Mouse (Mus musculus) gastrocnemius, postnatal 4 days (tissue): ENCODE data around the gene Sptlc3. TPM values are rescaled to one million over a fixed set of nuclear protein-coding genes. Genes with fewer than 3 reads are reported as not detected.

Experiments
- DNase-seq, 2 experiments: peaks; one replicate each; pipeline ENCODE4 v3.0.0; 2021 to 2022; ENCODE audit warnings: low spot score in 2 of 2, mixed read lengths in 2 of 2
- long read RNA-seq, 2 experiments: library from polyadenylated mRNA; stranded (forward); transcript quantifications; one replicate each; pipeline ENCODE4 v2.0.0; 2021
- total RNA-seq, 2 experiments: library from RNA; stranded (reverse); gene quantifications; 2 replicates each; pipeline ENCODE4 v1.2.3; 2021

The Sptlc3 gene
- total RNA-seq, result not detected
- long read RNA-seq, experiment 1, partial matches to known transcripts, result 0 of 1 reads
- long read RNA-seq, experiment 1, other reads (novel, unspliced or antisense), result 0 of 1 reads
- long read RNA-seq, experiment 2, result 0 reads

- DNase-seq, result no peak
Measured at GRCm38 (mm10) chr2:139493836-139494235, at the start of gene Sptlc3. TSS of gene Sptlc3 (plus strand) at chr2:139493913.

GRCm38 (mm10) chr2:139467726-139468125 lies 26.0 kb upstream of the Sptlc3 start:
- no peak for DNase-seq

DNA sequence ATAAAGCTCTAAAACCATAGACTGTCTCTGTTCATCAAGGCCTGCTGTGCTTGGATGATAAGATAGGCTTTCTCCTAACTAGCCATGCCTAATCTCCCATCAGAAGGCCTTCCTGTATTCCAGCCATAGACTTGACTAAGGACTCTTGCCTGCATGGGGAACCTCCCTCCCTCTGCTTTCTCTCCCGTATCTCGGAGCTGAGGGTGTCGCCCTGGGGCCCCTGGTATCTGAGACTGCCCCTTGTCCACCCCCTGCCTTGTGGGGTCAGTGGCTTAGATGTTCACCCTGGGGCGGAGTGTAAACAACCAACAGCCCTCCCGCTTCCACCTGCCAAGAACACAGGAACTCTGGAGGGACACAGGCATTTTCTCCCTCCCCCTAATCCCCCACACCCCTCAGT lies 5.0 kb upstream of the Sptlc3 start:
- DNase-seq, result no peak

DNA sequence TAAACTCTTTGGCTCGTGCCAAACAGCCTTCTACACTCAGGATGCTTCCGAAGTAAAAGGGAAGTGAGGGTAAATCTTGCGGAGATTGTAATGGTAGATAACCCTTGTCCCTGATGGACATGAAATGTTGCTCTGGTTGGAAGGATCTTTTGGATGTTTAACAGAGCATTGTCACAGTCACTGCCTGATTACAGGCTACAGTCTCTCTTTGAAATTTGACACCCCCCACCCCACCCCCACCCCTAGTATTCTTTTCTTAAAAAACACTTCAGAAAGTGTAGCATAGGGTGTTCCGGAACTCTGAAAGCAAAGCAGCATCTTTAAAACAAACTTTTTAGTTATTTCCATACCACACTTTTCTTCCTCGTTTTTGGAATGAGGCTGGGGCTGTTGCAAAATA lies 916 bp downstream of the Sptlc3 start:
- DNase-seq, result no peak

GRCm38 (mm10) chr2:139561966-139562505 lies 68.3 kb downstream of the Sptlc3 start:
- DNase-seq, result no peak

DNA sequence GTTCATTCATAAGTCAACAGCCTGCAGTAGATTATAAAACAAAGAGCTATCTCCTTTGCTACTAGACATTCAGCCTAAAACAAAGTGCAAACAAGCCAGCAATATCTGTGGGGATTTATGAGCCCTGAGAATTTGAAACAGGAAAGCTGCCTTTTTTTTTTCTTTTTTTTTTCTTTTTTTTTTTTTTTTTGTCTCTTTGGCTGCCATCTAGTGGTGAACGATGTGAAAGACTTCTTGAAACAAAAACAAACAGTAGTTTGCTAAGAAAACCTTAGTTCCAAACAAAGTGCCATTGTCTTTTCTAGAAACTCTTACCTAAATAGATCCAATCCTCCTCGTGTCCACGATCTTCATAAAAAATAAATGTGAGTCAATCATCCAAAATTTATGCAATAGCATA lies 85.6 kb downstream of the Sptlc3 start:
- DNase-seq, result no peak

DNA sequence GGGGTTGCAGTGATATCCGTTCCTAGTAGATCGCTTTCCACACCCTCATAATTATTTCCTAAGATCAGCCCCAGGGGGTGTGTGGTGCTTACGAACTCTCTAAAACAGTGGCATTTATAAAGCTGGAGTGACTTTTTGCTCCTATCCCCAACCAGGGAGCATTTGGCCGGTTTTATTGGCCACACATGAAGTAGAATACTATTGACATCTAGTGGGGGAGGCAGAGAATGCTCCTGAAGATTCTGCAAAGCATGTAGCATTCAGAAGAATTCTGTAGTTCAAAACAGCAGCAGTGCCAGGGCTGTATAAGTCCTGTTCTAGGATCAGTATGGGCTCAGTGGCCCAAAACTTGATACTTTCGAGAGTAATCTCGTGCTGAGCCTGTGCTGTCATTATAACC lies 89.1 kb downstream of the Sptlc3 start:
- no peak for DNase-seq

- DNase-seq, result no peak
Measured at GRCm38 (mm10) chr2:139587660-139588200, 94.0 kb downstream of the Sptlc3 start.

DNA sequence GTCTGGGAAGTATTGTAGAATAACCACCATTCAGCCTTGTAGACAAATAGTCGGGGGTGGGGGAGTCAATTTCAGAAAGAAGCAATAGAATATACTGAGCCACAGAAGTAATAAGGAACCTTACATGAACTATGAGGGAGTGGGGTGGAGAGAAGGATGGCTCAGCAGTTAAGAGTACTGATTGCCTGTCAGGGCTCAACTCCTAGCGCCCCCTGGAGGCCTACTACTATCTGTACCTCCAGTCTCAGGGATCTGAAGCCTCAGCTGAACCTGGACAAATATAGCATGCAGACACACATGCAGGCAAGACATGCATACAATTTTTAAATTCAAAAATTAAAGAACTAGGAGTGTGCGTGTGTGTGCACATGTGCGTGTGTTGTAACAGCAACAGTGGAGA lies 96.2 kb downstream of the Sptlc3 start:
- DNase-seq, result peak in 1 of 2 experiments; percentile 55

DNA sequence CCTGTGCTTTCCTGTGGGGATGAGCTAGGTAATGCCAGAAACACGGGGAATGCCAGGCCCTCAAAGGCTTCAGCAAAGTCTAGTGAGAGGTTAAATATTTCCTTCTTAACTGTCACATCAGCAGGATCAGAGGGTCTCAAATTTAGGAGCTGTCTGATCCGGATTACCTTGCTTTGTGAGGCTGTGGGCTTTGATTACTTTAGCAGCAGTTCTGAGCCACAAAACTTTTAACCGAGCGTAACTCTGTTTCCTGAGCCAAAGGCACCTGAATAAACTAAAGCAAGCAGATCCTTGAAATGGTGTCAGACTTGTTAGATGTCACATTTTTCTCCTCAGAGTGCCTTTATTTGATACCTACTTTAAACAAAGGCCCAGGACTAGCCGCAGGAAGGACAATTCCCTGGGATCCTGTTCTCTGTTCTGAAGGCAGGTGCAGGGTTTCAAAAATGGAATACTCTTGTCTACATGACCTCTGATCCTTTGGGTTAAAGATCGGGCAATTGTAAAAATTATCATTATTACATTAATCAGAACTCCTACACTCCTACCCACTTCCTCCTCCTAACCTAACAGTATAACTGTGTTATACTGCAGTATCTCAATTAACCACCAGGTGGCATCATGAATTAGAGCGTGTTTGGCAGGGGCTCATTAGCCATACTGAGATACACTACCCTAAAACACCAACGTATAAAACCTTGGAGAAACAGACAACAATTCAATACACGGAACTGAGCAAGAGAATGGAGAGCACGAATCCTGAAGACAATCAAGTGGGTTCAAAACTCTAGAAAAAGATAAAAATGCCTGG lies 97.4 kb downstream of the Sptlc3 start:
- no peak for DNase-seq

- no peak for DNase-seq
Measured at GRCm38 (mm10) chr2:139592109-139592508, 98.4 kb downstream of the Sptlc3 start.

GRCm38 (mm10) chr2:139597229-139597628 lies 103.5 kb downstream of the Sptlc3 start:
- no peak for DNase-seq

DNA sequence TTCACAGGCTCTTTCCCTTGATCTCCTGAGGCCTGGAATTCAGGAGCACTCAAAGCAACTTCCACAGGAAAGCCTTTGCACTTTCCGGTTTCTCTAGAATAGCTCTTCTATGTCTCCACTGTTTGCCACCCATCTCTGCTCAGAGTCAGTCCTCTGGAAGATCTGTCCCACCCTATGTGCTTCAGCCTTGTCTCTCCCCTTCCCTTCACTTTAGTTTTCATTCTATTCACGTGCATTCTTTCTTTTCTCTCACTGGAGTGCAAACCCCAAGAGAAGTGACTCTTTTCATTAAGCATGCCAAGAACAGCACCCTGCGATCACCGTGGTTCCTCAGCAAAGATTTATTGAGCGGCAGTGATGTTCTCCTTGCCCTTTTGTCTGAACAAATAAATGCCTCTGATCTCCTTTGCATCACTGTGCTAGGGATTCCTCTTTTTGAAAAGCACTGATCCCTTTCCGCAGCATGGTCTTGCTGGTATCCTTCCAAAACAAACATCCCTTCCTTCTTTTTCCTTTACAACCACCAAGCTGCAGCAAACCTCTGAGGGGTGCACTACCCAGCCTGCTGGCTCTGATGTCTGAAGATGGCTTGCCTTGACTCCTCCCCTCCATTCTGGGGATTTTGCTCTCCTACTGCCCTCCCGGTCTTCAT lies 108.0 kb downstream of the Sptlc3 start:
- DNase-seq, result no peak

DNA sequence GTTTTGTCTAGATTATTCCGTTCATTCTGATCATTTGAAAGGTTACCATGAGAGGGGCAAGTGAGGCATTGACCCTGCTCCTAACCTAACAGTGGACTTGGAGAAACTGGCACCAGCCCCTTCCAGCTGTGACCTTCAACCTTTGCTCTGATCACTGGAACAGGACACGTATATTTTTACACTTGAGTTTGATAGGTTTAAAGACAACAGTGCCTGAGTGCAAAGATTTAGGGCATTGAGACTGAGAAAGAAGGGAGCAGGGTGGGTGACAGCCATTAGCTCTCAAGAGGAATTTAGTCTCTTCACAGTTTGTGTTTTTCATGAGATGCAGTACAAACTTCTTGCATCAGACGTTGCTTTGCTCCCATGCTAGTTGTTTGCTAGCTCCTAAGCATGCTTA lies 114.5 kb downstream of the Sptlc3 start:
- no peak for DNase-seq

DNA sequence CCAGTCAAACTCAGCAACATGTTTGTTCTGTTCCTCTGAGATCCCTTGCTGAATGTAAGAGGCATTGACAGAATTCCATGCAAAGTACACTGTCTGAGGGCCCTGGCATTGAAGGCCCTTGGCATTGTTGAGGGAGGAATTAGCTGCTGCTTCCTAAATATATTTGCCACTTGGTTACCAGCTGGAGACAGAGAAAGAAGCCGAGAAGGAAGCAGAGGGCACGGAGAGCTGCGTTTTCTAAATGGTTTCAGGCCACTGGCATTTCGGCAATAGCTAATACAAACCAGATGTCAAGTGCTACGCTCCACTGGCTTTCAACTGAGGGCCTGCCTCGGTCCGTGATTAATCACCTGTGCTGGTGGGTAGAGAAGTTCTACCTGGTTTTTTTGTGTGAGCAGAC lies 115.1 kb downstream of the Sptlc3 start:
- no peak for DNase-seq

- no peak for DNase-seq
Measured at GRCm38 (mm10) chr2:139609231-139609630, 115.5 kb downstream of the Sptlc3 start.

- no peak for DNase-seq
Measured at GRCm38 (mm10) chr2:139609662-139610291, 116.1 kb downstream of the Sptlc3 start.

- no peak for DNase-seq
Measured at GRCm38 (mm10) chr2:139612410-139613107, 118.8 kb downstream of the Sptlc3 start.

DNA sequence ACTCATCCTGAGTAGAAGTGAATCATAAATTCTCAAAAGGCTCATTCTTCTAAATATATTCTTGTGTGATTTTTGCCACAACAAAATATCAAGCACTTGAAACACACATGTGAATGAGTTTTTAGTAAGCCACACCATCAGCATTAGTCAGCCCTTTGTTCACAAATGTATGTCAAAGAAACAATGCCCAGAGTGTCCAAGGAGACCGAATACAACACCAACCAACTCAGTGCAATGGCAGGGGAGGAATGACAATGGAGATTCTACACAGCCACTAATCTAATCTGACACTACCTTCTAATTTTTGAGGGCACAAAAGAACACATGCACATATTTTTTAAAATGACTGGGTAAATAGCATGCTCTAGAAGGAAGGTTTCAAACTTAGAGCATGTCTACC lies 132.8 kb downstream of the Sptlc3 start:
- no peak for DNase-seq

- DNase-seq, result no peak
Measured at GRCm38 (mm10) chr2:139628731-139629130, 135.0 kb downstream of the Sptlc3 start.

DNA sequence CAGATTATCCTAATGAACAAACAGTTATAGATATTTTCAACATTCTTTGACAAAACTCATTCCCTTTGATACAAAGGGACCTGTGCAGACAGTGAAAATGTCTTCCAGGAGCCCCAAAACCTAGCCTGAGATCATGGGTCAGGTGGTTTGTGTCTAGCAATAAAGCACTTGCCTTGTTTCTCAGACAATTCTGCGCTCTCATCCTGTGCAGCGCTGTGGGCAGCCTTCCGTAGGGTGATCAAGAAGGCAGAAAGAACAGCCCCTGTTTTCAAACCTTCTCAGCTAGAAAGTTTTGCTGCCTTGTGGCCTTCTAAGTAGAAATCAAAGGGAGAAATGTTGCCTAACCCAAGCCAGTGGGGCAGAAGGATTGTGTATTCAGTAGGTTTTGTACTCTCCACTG lies 135.9 kb downstream of the Sptlc3 start:
- DNase-seq, result no peak
